ENCODE assay signal across 23 mouse cellular contexts in the genomic region with DNA sequence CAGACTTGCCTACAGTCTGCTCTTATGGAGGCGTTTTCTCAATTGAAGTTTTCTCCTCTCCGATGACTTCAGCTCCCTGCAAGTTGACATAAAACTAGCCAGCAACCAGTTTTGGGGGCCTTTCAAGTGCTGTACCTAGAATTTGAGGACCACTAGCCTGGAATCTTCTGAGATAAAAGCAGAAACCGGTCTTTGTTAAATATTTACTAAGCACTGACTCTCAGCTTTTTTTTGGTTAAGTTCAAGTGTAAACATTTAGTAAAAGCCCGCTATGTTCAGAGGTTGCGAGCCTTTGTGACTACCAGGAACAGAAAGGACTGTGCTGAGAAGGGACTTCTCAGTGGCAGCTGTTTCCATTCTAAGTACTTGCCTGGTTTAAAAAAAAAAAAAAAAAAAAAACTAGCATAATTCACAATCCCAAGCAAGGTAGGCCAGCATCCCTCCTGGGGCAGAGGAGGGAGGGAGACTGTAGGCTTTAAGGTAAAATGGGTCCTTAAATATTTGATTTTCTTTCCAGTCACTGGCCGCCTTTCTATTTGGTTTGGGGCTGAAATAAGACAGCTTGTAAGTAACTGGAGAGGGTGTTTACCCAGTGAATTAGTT.
DNase-seq lines count a peak whose midpoint lies in the region; ATAC-seq and TF ChIP-seq lines count a peak whose summit lies in the region.
"Had no signal": no experiment of that assay in that cellular context is flagged by ENCODE, and none has a peak within 500 bp of the region (broad histone marks: within the 10 kb centered on the region; RNA-seq: fewer than 3 reads in every experiment).

No protein-coding gene starts in this region.

- H3K36me3 ChIP-seq in lung, embryonic 15.5 days = no peaks in the 10 kb centered on the region
- H3K36me3 ChIP-seq in embryonic facial prominence, embryonic 10.5 days (replicated peaks) = no peaks in the 10 kb centered on the region
- no peaks in the 10 kb centered on the region for H3K36me3 ChIP-seq in limb, embryonic 10.5 days
- no peaks in the 10 kb centered on the region for H3K36me3 ChIP-seq in midbrain, embryonic 15.5 days (replicated peaks)
- H3K36me3 ChIP-seq: heart, embryonic 12.5 days; hindbrain, embryonic 13.5 days; liver, embryonic 13.5 days had no signal

- H3K4me3 ChIP-seq in lung, embryonic 15.5 days = no peak overlapping the region
- no peak overlapping the region; the same call in 1 of the 2 replicates for H3K4me3 ChIP-seq in embryonic facial prominence, embryonic 10.5 days
- H3K4me3 ChIP-seq in limb, embryonic 10.5 days = no peak overlapping the region
- H3K4me3 ChIP-seq in midbrain, embryonic 15.5 days = no peak overlapping the region
- no peak overlapping the region for H3K4me3 ChIP-seq in gastrocnemius, adult 2 months
- H3K4me3 ChIP-seq: heart, embryonic 12.5 days; hindbrain, embryonic 13.5 days; layer of hippocampus, adult 2 months; liver, embryonic 13.5 days; megakaryocyte, embryonic 14.5 days; myocyte had no signal

- intact Hi-C loops in gastrocnemius, adult 2 months (cut with DNase I) = no loop called here

- no peak for DNase-seq in lung, postnatal 36 days
- no peak for DNase-seq in embryonic facial prominence, embryonic 10.5 days (ENCODE audit: low spot score)
- no peak for DNase-seq in limb, embryonic 10.5 days (ENCODE audit: low spot score)
- DNase-seq in gastrocnemius, adult 2 months = no peak
- DNase-seq: adrenal gland, postnatal 10 days; cerebellum, adult 9-11 months; heart, postnatal 14 days; kidney, adult 2 months; kidney, postnatal 14 days; layer of hippocampus, postnatal 36 days; liver, embryonic 13.5 days; right cerebral cortex, postnatal 14 days; spleen, adult 18-20 months had no signal

- H3K4me2 ChIP-seq in lung, embryonic 15.5 days = no peak overlapping the region
- H3K4me2 ChIP-seq in midbrain, embryonic 15.5 days = no peak overlapping the region
- H3K4me2 ChIP-seq: heart, embryonic 12.5 days; hindbrain, embryonic 13.5 days; liver, embryonic 13.5 days had no signal

- H3K9ac ChIP-seq in lung, embryonic 15.5 days = no peak overlapping the region
- no peak overlapping the region for H3K9ac ChIP-seq in midbrain, embryonic 15.5 days
- H3K9ac ChIP-seq: heart, embryonic 12.5 days; hindbrain, embryonic 13.5 days; liver, embryonic 13.5 days had no signal

- no peaks in the 10 kb centered on the region for H3K9me3 ChIP-seq in lung, embryonic 15.5 days
- no peaks in the 10 kb centered on the region for H3K9me3 ChIP-seq in embryonic facial prominence, embryonic 10.5 days
- no peaks in the 10 kb centered on the region for H3K9me3 ChIP-seq in limb, embryonic 10.5 days (replicated peaks)
- H3K9me3 ChIP-seq in midbrain, embryonic 15.5 days = no peaks in the 10 kb centered on the region
- H3K9me3 ChIP-seq: heart, embryonic 12.5 days; hindbrain, embryonic 13.5 days; liver, embryonic 13.5 days had no signal

- 36% methylated on average over 6 of the region's 6 CpGs for WGBS in lung, embryonic 15.5 days
- 57% methylated on average over 6 of the region's 6 CpGs for WGBS in embryonic facial prominence, embryonic 10.5 days
- 68% methylated on average over 6 of the region's 6 CpGs for WGBS in limb, embryonic 10.5 days
- WGBS in midbrain, embryonic 15.5 days = 39% methylated on average over 6 of the region's 6 CpGs

- no peak for TF ChIP-seq CTCF in gastrocnemius, adult 2 months (IDR thresholded peaks at IDR 0.05)

- ATAC-seq in lung, embryonic 15.5 days (ENCODE audit: borderline replicate concordance, extremely low read depth, low FRiP score, low TSS enrichment) = peak; percentile 14; the same call in 1 of the 2 replicates
- ATAC-seq in midbrain, embryonic 15.5 days (replicated peaks) = no peak; the same call in none of the 2 replicates
- no peak for ATAC-seq in CD4-positive, CD25-positive, alpha-beta regulatory T cell, adult 4 months
- ATAC-seq: inflammation-experienced regulatory T-cells, adult 6 months; lung, postnatal 0 days had no signal

- H3K27ac ChIP-seq in lung, embryonic 15.5 days = no peak overlapping the region
- H3K27ac ChIP-seq in embryonic facial prominence, embryonic 10.5 days (replicated peaks) = peak overlapping the region; percentile 63; the same call in 1 of the 2 replicates
- H3K27ac ChIP-seq in limb, embryonic 10.5 days = peak overlapping the region; percentile 57; the same call in 1 of the 2 replicates
- peak overlapping the region; percentile 1; the same call in 1 of the 2 replicates for H3K27ac ChIP-seq in midbrain, embryonic 15.5 days
- no peak overlapping the region for H3K27ac ChIP-seq in gastrocnemius, adult 2 months
- H3K27ac ChIP-seq: hindbrain, embryonic 13.5 days; layer of hippocampus, adult 2 months; liver, embryonic 13.5 days had no signal

- peaks cover 3% of the 10 kb centered on the region for H3K4me1 ChIP-seq in lung, embryonic 15.5 days
- H3K4me1 ChIP-seq in embryonic facial prominence, embryonic 10.5 days = peaks cover 16% of the 10 kb centered on the region
- peaks cover 16% of the 10 kb centered on the region for H3K4me1 ChIP-seq in limb, embryonic 10.5 days
- peaks cover 10% of the 10 kb centered on the region for H3K4me1 ChIP-seq in midbrain, embryonic 15.5 days
- H3K4me1 ChIP-seq: heart, embryonic 12.5 days; liver, embryonic 13.5 days; megakaryocyte, embryonic 14.5 days had no signal

- no peaks in the 10 kb centered on the region for H3K27me3 ChIP-seq in lung, embryonic 15.5 days
- peaks cover 30% of the 10 kb centered on the region for H3K27me3 ChIP-seq in embryonic facial prominence, embryonic 10.5 days (replicated peaks; ENCODE audit: low read depth, poor library complexity, severe bottlenecking)
- no peaks in the 10 kb centered on the region for H3K27me3 ChIP-seq in limb, embryonic 10.5 days (ENCODE audit: low read depth, poor library complexity, severe bottlenecking)
- 0 out of 2 replicates have a peak, but pooled peaks cover 4% of the 10 kb centered on the region for H3K27me3 ChIP-seq in midbrain, embryonic 15.5 days (replicated peaks)
- H3K27me3 ChIP-seq: heart, embryonic 12.5 days; liver, embryonic 13.5 days; megakaryocyte, embryonic 14.5 days had no signal

Comparison
In these comparisons a context has a peak if more than half of its experiments do, and no peak if none do; other contexts are left out.
1. H3K27ac ChIP-seq: peak in embryonic facial prominence, embryonic 10.5 days (single experiment), limb, embryonic 10.5 days (single experiment) and midbrain, embryonic 15.5 days (single experiment); none in lung, embryonic 15.5 days (single experiment) and gastrocnemius, adult 2 months (single experiment).